Mouse (Mus musculus): ENCODE data around the gene Pepd. TPM values are rescaled to one million over a fixed set of nuclear protein-coding genes. Genes with fewer than 3 reads are reported as not detected.

The Pepd gene
- polyA plus RNA-seq, 1 experiment: 61.5 TPM

DNA sequence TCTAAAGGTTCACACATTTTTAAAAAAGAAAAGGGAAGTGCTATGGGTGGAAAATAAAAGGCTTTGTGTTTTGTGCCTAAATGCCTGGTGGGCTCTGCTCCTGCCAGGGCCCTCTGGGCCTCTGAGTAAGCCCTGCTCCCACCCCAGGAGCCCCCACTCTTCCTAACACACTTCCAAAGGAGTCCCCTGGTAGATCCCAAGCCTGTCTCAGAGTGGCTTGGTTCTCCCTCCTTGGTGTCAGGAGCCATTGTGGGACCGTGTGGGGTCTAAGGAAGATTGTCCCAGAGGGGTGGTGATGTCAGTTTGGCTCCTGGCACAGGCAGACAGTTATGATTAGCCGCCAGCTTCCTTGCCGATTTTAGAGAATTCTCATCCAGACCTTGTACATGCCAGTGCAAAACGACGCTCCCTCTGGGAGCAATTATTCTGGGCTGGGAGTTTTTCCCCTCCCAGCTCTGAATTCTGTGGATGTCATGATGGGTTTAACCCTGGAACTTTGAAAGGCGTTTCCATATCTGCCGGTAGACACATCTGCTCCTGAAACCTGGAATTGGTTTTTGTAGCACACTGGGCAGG, 74.5 kb downstream of the Pepd start:
- DNase-seq: no peak
- 65% methylated on average over 7 of the region's 7 CpGs for WGBS
- no peak overlapping the region for H3K4me3 ChIP-seq (replicated peaks; ENCODE audit: extremely low read depth, low read depth, low read length)

DNA sequence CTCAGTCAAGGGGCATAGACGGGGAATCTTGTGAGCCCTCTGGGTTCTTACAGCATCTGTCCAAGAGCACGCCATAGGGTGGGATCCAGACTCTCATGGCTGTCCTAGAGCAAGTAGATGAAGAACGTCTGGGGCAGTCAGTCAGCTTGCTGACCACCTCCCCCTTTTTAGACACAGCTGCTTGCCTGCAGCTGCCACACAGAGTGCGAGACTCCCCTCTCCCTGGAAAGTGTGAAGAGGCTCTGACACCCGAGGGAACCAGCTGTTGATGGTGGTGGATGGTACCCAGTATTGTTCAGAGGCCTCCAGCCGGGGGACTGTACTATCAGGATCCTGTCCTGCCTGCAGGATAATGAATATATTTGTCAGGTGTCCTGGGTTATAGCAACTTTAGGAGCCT, 75.1 kb downstream of the Pepd start:
- H3K4me3 ChIP-seq (replicated peaks; ENCODE audit: extremely low read depth, low read depth, low read length): no peak overlapping the region
- TF ChIP-seq CTCF (IDR thresholded peaks at IDR 0.05; ENCODE audit: insufficient read depth, low read length) (no peak), POLR2A (IDR thresholded peaks at IDR 0.05; ENCODE audit: borderline replicate concordance, extremely low read depth, low read depth, low read length) (no peak)
- no peak for DNase-seq
- no peaks in the 10 kb centered on the region for H3K4me1 ChIP-seq (ENCODE audit: control insufficient read depth, insufficient read depth, low read length)
- 77% methylated on average over 6 of the region's 6 CpGs for whole genome bisulfite sequencing

More for the DNA sequence above, 74.5 kb downstream of the Pepd start:
- H3K4me1 ChIP-seq (ENCODE audit: control insufficient read depth, insufficient read depth, low read length): no peaks in the 10 kb centered on the region
- TF ChIP-seq CTCF (IDR thresholded peaks at IDR 0.05; ENCODE audit: insufficient read depth, low read length) (no peak), POLR2A (IDR thresholded peaks at IDR 0.05; ENCODE audit: borderline replicate concordance, extremely low read depth, low read depth, low read length) (no peak)

DNA sequence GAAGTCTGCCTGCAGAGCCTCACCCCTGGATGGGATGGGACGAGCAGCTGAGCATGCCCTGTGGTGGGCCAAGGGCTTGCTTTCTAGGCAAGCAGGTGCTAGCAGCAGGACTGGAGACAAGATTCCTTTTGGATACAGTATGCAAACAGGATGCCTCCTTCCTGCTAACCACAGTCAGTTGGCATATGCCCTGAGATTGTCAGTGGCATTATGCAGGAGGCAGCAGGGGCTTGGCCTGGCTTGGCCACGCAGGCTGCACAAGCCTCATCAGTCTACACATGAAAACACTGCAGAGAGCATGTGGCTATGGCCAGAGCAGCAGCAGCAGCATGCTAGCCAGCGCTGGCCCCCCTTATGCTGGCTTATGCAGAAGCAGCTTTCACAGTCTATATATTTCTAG, 76.3 kb downstream of the Pepd start:
- Histone ChIP-seq H3K4me1 (ENCODE audit: control insufficient read depth, insufficient read depth, low read length) (no peaks in the 10 kb centered on the region), H3K4me3 (replicated peaks; ENCODE audit: extremely low read depth, low read depth, low read length) (no peak overlapping the region)
- TF ChIP-seq CTCF (IDR thresholded peaks at IDR 0.05; ENCODE audit: insufficient read depth, low read length) (no peak), POLR2A (IDR thresholded peaks at IDR 0.05; ENCODE audit: borderline replicate concordance, extremely low read depth, low read depth, low read length) (no peak)
- 78% methylated on average over 3 of the region's 3 CpGs for WGBS
- DNase-seq: no peak

DNA sequence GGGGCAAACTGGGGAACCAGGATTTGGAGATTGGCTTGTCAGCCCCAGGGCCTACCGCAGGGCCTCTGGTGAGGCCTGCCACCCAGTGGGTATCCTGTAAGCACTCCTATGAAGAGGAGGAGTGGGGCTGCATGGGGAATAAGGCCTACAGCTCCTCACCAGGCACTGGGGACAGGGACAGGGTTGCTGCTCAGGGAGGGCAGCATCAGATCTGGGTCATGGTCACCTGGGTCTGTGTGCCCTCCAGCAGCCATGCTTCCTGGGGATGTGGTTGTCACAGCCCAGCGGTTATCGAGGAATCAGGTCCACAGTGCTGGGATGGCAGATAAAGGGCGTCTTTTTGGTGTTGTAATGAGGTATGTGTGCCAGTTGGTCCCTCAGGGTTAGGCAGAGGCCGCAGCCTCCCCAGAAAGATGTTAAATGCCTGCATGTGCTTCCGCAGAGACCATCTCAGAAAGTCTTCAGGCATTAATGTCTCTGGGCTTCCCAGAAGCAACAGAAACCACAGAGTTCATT, 79.6 kb downstream of the Pepd start:
- TF ChIP-seq CTCF (IDR thresholded peaks at IDR 0.05; ENCODE audit: insufficient read depth, low read length) (no peak), POLR2A (IDR thresholded peaks at IDR 0.05; ENCODE audit: borderline replicate concordance, extremely low read depth, low read depth, low read length) (no peak)
- no peak for DNase-seq

DNA sequence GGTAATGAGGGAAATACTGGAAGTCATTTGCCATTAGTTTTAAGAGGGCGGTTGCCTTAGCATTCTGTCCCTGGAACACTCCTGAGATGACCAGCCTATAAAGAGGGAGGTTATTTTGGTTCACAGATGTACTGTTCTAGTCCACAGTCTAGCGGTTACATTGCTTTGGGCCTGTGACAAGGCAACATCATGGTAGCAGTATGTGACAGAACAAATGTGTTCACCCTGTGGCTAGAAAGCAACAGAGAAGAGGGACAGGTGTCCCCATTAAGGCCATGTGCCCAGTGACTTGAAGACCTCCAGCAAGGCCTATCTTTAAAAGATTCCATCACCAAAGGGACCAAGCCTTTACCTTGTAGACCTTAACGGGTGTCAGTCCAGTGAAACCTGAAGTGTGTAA, 80.6 kb downstream of the Pepd start:
- no peak for DNase-seq
- no peak overlapping the region for H3K4me3 ChIP-seq (replicated peaks; ENCODE audit: extremely low read depth, low read depth, low read length)
- 94% methylated on average over 3 of the region's 3 CpGs for WGBS
- no peaks in the 10 kb centered on the region for H3K4me1 ChIP-seq (ENCODE audit: control insufficient read depth, insufficient read depth, low read length)
- TF ChIP-seq CTCF (IDR thresholded peaks at IDR 0.05; ENCODE audit: insufficient read depth, low read length): no peak
- TF ChIP-seq POLR2A (IDR thresholded peaks at IDR 0.05; ENCODE audit: borderline replicate concordance, extremely low read depth, low read depth, low read length): no peak

More for the DNA sequence above, 79.6 kb downstream of the Pepd start:
- Histone ChIP-seq H3K4me1 (ENCODE audit: control insufficient read depth, insufficient read depth, low read length) (no peaks in the 10 kb centered on the region), H3K4me3 (replicated peaks; ENCODE audit: extremely low read depth, low read depth, low read length) (no peak overlapping the region)
- WGBS: 93% methylated on average over 6 of the region's 6 CpGs

DNA sequence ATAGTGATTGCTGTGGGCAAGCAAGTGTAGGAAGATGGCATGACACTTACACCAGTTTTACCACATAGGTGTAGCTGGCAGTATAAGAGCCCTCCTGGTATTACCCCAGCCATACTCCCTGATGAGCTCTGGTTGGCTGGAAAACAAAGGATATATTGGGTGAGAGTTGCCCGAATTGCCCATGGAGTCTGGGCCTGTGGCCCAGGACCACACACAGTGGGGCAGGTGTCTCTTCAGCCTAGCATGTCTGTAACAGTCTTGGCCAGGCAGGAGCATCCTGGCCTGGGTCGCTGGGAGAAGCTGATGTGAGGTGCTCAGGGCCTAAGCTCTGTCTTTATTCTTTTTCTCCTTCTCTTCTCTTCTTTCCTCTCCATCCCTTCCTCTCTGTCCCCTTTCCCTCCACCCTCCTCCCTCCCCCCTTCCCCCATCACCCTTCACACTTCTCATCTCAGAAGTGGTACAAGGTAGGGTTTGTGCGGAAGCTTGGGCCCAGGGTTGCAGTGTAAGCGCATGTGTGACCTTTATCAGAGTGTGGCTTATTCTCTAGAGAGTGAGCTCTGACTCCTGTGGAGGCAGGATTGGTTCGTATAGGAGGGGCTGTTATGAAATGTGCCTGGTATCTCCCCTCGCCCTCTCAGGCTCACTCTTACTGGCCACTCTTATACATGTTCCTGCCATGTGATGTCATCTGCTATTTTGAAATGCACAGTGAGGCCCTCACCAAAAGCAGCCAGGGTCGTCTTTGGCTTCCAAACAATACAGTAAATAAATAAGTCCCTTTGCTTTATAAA, 83.9 kb downstream of the Pepd start:
- Histone ChIP-seq H3K4me1 (ENCODE audit: control insufficient read depth, insufficient read depth, low read length) (no peaks in the 10 kb centered on the region), H3K4me3 (replicated peaks; ENCODE audit: extremely low read depth, low read depth, low read length) (no peak overlapping the region)
- 74% methylated on average over 7 of the region's 7 CpGs for WGBS
- DNase-seq: no peak
- no peak for TF ChIP-seq POLR2A (IDR thresholded peaks at IDR 0.05; ENCODE audit: borderline replicate concordance, extremely low read depth, low read depth, low read length)
- TF ChIP-seq CTCF (IDR thresholded peaks at IDR 0.05; ENCODE audit: insufficient read depth, low read length): no peak

DNA sequence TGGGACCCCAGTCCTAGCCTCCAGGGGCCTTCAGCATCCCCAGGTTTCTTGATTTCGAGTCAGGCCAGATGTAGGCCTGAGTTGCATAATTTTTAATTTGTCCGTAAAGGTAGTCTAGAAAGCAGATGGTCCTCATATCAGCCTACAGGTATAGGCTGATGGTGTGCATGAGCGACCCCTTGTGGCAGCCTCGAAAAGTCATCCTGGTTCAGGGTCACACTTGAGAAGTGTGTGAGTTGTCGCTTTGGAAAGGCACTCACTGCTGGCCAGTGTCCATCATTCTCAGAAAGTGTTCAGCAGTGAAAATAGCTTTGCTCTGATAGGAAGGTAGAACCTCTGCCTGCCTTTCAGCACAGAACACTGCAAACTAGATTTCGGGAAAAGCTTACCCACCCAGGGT, 88.7 kb downstream of the Pepd start:
- peak; percentile 41 for DNase-seq
- WGBS: 44% methylated on average over 6 of the region's 6 CpGs
- TF ChIP-seq CTCF (IDR thresholded peaks at IDR 0.05; ENCODE audit: insufficient read depth, low read length) (peak; percentile 84), POLR2A (IDR thresholded peaks at IDR 0.05; ENCODE audit: borderline replicate concordance, extremely low read depth, low read depth, low read length) (no peak)
- H3K4me1 ChIP-seq (ENCODE audit: control insufficient read depth, insufficient read depth, low read length): no peaks in the 10 kb centered on the region
- no peak overlapping the region for H3K4me3 ChIP-seq (replicated peaks; ENCODE audit: extremely low read depth, low read depth, low read length)

DNA sequence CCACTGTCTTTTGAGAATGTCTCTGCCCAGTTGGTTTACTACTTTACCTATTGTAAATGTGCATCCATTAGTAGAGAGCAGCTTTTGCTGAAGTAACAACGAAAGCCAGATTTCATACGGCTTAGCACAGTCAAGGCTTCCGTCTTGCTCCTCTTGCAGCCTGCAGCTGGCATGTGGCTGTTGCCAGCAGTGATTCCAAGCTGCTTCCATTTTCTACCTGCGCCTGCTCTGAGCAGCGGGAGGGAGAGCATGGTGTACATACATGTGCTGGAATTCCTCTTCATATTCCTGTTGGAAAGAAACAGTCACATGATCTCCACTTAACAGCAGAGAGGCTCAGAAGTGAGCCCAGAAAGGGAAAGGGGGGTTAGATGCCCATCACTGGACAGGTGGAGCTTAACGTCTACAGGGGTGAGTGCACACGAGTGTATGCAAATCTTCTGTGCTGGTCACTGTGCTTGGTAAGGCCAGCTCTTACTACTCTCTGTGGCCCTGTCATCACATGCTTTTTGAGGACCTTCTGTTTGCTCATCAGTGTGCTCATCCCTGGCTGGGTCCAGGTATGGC, 91.1 kb downstream of the Pepd start:
- DNase-seq: no peak
- Histone ChIP-seq H3K4me3 (replicated peaks; ENCODE audit: extremely low read depth, low read depth, low read length) (no peak overlapping the region), H3K4me1 (ENCODE audit: control insufficient read depth, insufficient read depth, low read length) (no peaks in the 10 kb centered on the region)
- 75% methylated on average over 7 of the region's 7 CpGs for WGBS
- TF ChIP-seq POLR2A (IDR thresholded peaks at IDR 0.05; ENCODE audit: borderline replicate concordance, extremely low read depth, low read depth, low read length): no peak
- no peak for TF ChIP-seq CTCF (IDR thresholded peaks at IDR 0.05; ENCODE audit: insufficient read depth, low read length)

DNA sequence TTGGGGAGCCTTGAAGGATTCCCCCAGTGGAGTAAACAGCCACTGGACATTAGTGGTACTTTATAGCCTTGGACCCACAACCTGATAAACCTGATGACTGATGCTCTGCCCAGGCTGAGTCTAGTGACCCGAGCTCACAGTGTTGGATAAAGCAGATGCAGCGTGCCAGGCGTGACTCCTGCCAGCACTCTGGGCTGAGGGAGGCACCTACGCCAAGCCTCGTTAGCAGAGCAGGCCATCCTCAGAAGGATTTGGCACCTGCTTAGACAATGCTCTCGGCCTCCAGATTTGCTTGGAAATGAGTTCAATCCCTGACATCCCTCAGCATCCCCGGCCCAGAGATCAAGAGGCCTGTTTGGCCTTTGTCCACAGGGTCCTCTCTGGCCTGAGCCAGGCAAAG, 94.5 kb downstream of the Pepd start:
- Histone ChIP-seq H3K4me3 (replicated peaks; ENCODE audit: extremely low read depth, low read depth, low read length) (no peak overlapping the region), H3K4me1 (ENCODE audit: control insufficient read depth, insufficient read depth, low read length) (no peaks in the 10 kb centered on the region)
- no peak for DNase-seq

More for the DNA sequence above, 94.5 kb downstream of the Pepd start:
- TF ChIP-seq CTCF (IDR thresholded peaks at IDR 0.05; ENCODE audit: insufficient read depth, low read length) (no peak), POLR2A (IDR thresholded peaks at IDR 0.05; ENCODE audit: borderline replicate concordance, extremely low read depth, low read depth, low read length) (no peak)
- 92% methylated on average over 7 of the region's 7 CpGs for WGBS
